Mouse (Mus musculus): ENCODE results near the gene Cmas.

Gene Cmas

GRCm38 (mm10) chr6:142752331-142753246 is 3.9 kb upstream of the Cmas start:
- no peak for DNase-seq

- no peak for DNase-seq
These were observed 964 bp downstream of the Cmas start for GRCm38 (mm10) chr6:142757334-142757965.

GRCm38 (mm10) chr6:142757976-142758375 is 1.5 kb downstream of the Cmas start:
- DNase-seq = no peak

- no peak for DNase-seq
These were observed 2.1 kb downstream of the Cmas start for GRCm38 (mm10) chr6:142758562-142758961.

- DNase-seq = no peak
These were observed 3.1 kb downstream of the Cmas start for GRCm38 (mm10) chr6:142759633-142760032.

- no peak for DNase-seq
These were observed 8.4 kb downstream of the Cmas start for GRCm38 (mm10) chr6:142764933-142765332.

GRCm38 (mm10) chr6:142767305-142767704 is 10.8 kb downstream of the Cmas start:
- DNase-seq = no peak

- DNase-seq = peak; percentile 28
These were observed 13.4 kb downstream of the Cmas start for GRCm38 (mm10) chr6:142769896-142770295.

GRCm38 (mm10) chr6:142771643-142772042 is 15.2 kb downstream of the Cmas start:
- DNase-seq = peak; percentile 34

- no peak for DNase-seq
These were observed 17.1 kb downstream of the Cmas start for GRCm38 (mm10) chr6:142773566-142773965.

- DNase-seq = no peak
These were observed 20.4 kb downstream of the Cmas start for GRCm38 (mm10) chr6:142776935-142777334.

- DNase-seq = peak; percentile 71
These were observed 22.7 kb downstream of the Cmas start for GRCm38 (mm10) chr6:142779045-142779811.

GRCm38 (mm10) chr6:142779812-142780573 is 23.5 kb downstream of the Cmas start:
- no peak for DNase-seq

GRCm38 (mm10) chr6:142780574-142781033 is 24.1 kb downstream of the Cmas start:
- DNase-seq = no peak

GRCm38 (mm10) chr6:142781286-142781685 is 24.8 kb downstream of the Cmas start:
- DNase-seq = no peak

GRCm38 (mm10) chr6:142785343-142785742 is 28.9 kb downstream of the Cmas start:
- DNase-seq = peak; percentile 73

- DNase-seq = no peak
These were observed 29.6 kb downstream of the Cmas start for GRCm38 (mm10) chr6:142786106-142786505.

- DNase-seq = peak; percentile 28
These were observed 31.8 kb downstream of the Cmas start for GRCm38 (mm10) chr6:142788042-142788987.

GRCm38 (mm10) chr6:142789736-142790135 is 33.2 kb downstream of the Cmas start:
- no peak for DNase-seq

GRCm38 (mm10) chr6:142792241-142792968 is 35.9 kb downstream of the Cmas start:
- no peak for DNase-seq
